Mouse (Mus musculus) liver, embryonic 14.5 days (tissue): ENCODE data around the gene Cav2. TPM values are rescaled to one million over a fixed set of nuclear protein-coding genes. Genes with fewer than 3 reads are reported as not detected.

Experiments
- ATAC-seq: fragments of 200-750 bp; cut with Nextera tagmentation; 2 replicates; pipeline ENCODE4 v1.8.0; 2017; ENCODE audit warnings: moderate number of reproducible peaks, mild to moderate bottlenecking, moderate library complexity; ENCODE audit not compliant: insufficient read depth
- DNase-seq, 3 experiments: peaks; one replicate each; pipeline ENCODE4 v3.0.0-alpha.2; 2012 to 2013; ENCODE audit warnings: low read depth in 3 of 3, low spot score in 3 of 3
- H3K27ac ChIP-seq: fragments of 300-500 bp; sonication (generic); 2 replicates; pipeline ENCODE4 v1.5.1; 2014; ENCODE audit warnings: moderate library complexity, mild to moderate bottlenecking, control low read depth, inconsistent platforms
- H3K27me3 ChIP-seq: fragments of 300-500 bp; sonication (generic); 2 replicates; pipeline ENCODE4 v1.6.1; 2014; ENCODE audit warnings: mild to moderate bottlenecking, low read length, moderate library complexity; ENCODE audit not compliant: control insufficient read depth, insufficient read depth
- H3K36me3 ChIP-seq: fragments of 300-500 bp; sonication (generic); replicated peaks from 2 replicates; pipeline ENCODE4 v1.6.1; 2014; ENCODE audit warnings: low read depth; ENCODE audit not compliant: control insufficient read depth, insufficient read depth
- H3K4me1 ChIP-seq, 2 experiments: fragments of 200-500 bp in 1 of 2; fragments of 300-500 bp in 1 of 2; sonication (generic) in 1 of 2; replicated peaks; 2 replicates each; pipeline ENCODE4 v1.6.1; 2012 to 2014; ENCODE audit warnings: antibody characterized with exemption in 1 of 2, inconsistent platforms in 1 of 2, low read length in 1 of 2; ENCODE audit not compliant: control insufficient read depth in 2 of 2, insufficient read depth in 2 of 2
- H3K4me2 ChIP-seq: fragments of 300-500 bp; sonication (generic); 2 replicates; pipeline ENCODE4 v1.6.1; 2014; ENCODE audit warnings: low read depth, mild to moderate bottlenecking, control low read depth, moderate library complexity
- H3K4me3 ChIP-seq, 2 experiments: fragments of 200-500 bp in 1 of 2; fragments of 300-500 bp in 1 of 2; sonication (generic) in 1 of 2; 2 replicates each; pipeline ENCODE4 v1.5.1; 2012 to 2014; ENCODE audit warnings: low read depth in 2 of 2, low read length in 2 of 2, mild to moderate bottlenecking in 2 of 2, control low read depth in 1 of 2, inconsistent platforms in 1 of 2, moderate library complexity in 1 of 2; ENCODE audit not compliant: insufficient read depth in 1 of 2
- H3K9ac ChIP-seq: fragments of 300-500 bp; sonication (generic); replicated peaks from 2 replicates; pipeline ENCODE4 v1.6.1; 2014; ENCODE audit warnings: mild to moderate bottlenecking, control low read depth, moderate library complexity
- H3K9me3 ChIP-seq: fragments of 300-500 bp; sonication (generic); 2 replicates; pipeline ENCODE4 v1.6.1; 2016; ENCODE audit warnings: low read length, mixed read lengths; ENCODE audit not compliant: control insufficient read depth
- CTCF ChIP-seq: IDR thresholded peaks from 2 replicates; pipeline ENCODE4 v1.5.1; 2016; ENCODE audit warnings: antibody characterized with exemption, low read depth, control low read depth
- EP300 ChIP-seq: IDR thresholded peaks from 2 replicates; pipeline ENCODE4 v1.6.1; 2016; ENCODE audit warnings: antibody characterized with exemption, low read depth
- WGBS: fragments of 180-500 bp; shearing (Covaris S2); extraction: QIAGEN DNeasy Blood & Tissue Kit; methylation state at CpG from one replicate; pipeline ENCODE4 v1.1.7; 2014; ENCODE audit not compliant: insufficient replicate concordance; 5-methylcytosine and 5-hydroxymethylcytosine counted together
- polyA plus RNA-seq, 2 experiments: library from polyadenylated mRNA; depleted of rRNA in 1 of 2; stranded (reverse) in 1 of 2; unstranded in 1 of 2; fragments of >200 nt; fragmentation: Nextera tagmentation in 1 of 2; extraction: Ambion mirVana in 1 of 2; gene quantifications; 2 replicates each; pipeline versions ENCODE4 v1.2.1 to v1.2.3; 2012 to 2014

Cav2 gene
- polyA plus RNA-seq, 2 experiments = 0.87 to 2.6 TPM

DNA sequence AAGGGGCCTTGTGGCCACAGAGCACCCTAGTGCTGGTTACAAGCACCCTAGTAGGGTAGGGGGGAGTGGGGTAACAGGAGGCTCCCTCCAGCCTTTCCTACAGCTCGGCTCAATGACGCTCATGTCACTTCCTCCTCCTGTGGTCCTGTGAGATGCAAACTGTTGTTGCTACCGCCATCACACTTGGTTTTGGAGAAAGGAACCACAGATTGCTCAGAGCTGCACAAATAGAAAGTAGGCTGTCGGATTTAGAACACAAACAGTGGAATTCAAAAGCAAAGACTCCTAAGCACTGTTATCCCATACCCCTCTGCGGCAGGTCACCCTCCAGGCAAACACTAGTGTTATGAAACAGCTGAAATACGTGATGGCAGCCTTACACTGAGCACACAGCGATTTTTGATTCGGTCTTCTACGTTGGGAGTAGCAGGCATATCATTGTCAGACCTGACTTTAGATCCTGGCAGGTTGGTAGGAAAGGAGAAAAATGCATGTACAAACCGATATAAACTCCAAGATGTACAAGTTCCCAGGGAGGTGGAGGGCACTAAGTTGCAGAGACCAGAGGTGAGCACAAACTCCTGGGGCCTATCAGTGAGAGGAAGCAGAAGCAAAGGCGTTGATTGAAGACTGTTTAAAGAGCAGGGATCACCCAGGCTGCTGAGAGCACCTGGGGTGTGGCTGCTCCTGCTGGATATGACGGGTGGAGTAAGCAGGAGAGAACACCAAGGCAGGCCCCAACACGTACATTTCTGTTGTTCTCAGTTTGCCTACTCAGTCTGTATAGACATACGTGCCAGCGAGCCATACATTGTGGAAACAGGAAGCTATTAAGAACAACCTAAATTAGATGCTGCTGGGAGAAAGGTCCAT is 35.5 kb downstream of the Cav2 start:
- H3K4me3 ChIP-seq = no peak overlapping the region
- H3K4me1 ChIP-seq = peaks cover 0 to 2% of the 10 kb centered on the region in 2 experiments; a peak in 1 of 4 replicates
- H3K9me3 ChIP-seq = no peaks in the 10 kb centered on the region
- DNase-seq = no peak
- no peak for ATAC-seq
- WGBS = 43% methylated on average over 15 of the region's 15 CpGs
- no peaks in the 10 kb centered on the region for H3K36me3 ChIP-seq
- no peak overlapping the region for H3K27ac ChIP-seq
- no peak overlapping the region for H3K4me2 ChIP-seq
- no peaks in the 10 kb centered on the region for H3K27me3 ChIP-seq
- TF ChIP-seq EP300 (no peak), CTCF (no peak)
- H3K9ac ChIP-seq = no peak overlapping the region

DNA sequence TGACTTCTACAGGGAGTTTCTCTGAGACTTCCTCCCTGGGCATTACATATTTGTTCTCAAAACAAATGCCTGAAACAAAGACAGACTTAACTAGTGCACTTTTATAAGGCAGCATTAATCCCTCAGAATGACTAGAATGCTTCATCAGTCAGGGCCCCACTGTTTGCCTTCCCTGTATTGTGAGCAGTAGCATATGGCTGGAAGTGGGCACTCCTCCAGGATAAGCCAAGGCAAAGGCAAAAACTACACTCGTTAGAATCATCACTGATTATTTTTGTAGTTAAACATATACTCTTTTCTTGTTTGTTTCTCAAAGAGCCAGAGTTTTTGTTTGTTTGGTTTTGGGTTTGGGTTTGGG is 36.2 kb downstream of the Cav2 start:
- no peaks in the 10 kb centered on the region for H3K36me3 ChIP-seq
- TF ChIP-seq EP300 (no peak), CTCF (no peak)
- no peak for ATAC-seq
- no peak for DNase-seq
- no peak overlapping the region for H3K27ac ChIP-seq
- peaks cover 0 to 2% of the 10 kb centered on the region in 2 experiments; a peak in 1 of 4 replicates for H3K4me1 ChIP-seq
- H3K27me3 ChIP-seq = no peaks in the 10 kb centered on the region
- H3K4me3 ChIP-seq = no peak overlapping the region
- 17% methylated on average over 1 of the region's 1 CpGs for WGBS
- H3K4me2 ChIP-seq = no peak overlapping the region
- H3K9ac ChIP-seq = no peak overlapping the region
- no peaks in the 10 kb centered on the region for H3K9me3 ChIP-seq

DNA sequence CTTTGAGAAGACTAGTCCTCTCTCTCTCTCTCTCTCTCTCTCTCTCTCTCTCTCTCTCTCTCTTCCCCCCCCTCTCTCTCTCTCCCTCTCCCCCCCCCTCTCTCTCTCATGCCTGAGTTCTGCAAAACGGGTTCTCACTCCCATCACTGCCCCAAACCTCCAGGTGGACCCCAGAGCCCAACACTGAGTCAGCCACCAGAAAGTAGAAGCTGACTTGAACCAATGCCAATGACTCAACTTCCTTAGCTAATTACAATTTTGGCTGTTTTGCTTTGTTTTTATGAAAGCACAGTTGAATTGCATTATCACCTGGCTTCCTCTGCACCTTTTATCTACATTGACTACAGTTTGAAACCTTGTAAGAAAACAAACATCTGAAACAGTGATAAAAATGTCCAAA is 37.0 kb downstream of the Cav2 start:
- ATAC-seq = no peak
- no peak overlapping the region for H3K27ac ChIP-seq
- H3K36me3 ChIP-seq = no peaks in the 10 kb centered on the region
- no peak for DNase-seq
- H3K27me3 ChIP-seq = no peaks in the 10 kb centered on the region
- WGBS = 33% methylated on average over 1 of the region's 1 CpGs
- peaks cover 0 to 2% of the 10 kb centered on the region in 2 experiments; a peak in 1 of 4 replicates for H3K4me1 ChIP-seq
- H3K9ac ChIP-seq = no peak overlapping the region
- no peak overlapping the region for H3K4me3 ChIP-seq
- no peak overlapping the region for H3K4me2 ChIP-seq
- no peaks in the 10 kb centered on the region for H3K9me3 ChIP-seq
- no peak for TF ChIP-seq EP300
- TF ChIP-seq CTCF = no peak

GRCm38 (mm10) chr6:17321976-17322375 is 41.0 kb downstream of the Cav2 start:
- H3K9me3 ChIP-seq = no peaks in the 10 kb centered on the region
- no peaks in the 10 kb centered on the region for H3K27me3 ChIP-seq
- DNase-seq (no peak), ATAC-seq (no peak)
- no peak overlapping the region for H3K4me2 ChIP-seq
- peaks cover 0 to 2% of the 10 kb centered on the region in 2 experiments; a peak in 1 of 4 replicates for H3K4me1 ChIP-seq
- no peak overlapping the region for H3K4me3 ChIP-seq
- TF ChIP-seq EP300 = no peak
- TF ChIP-seq CTCF = no peak
- WGBS = 56% methylated on average over 6 of the region's 6 CpGs
- no peak overlapping the region for H3K9ac ChIP-seq
- no peaks in the 10 kb centered on the region for H3K36me3 ChIP-seq
- H3K27ac ChIP-seq = no peak overlapping the region

- whole genome bisulfite sequencing = 56% methylated on average over 11 of the region's 11 CpGs
- Histone ChIP-seq H3K9me3 (no peaks in the 10 kb centered on the region), H3K4me3 (no peak overlapping the region), H3K4me1 (no peaks in the 10 kb centered on the region), H3K27me3 (no peaks in the 10 kb centered on the region), H3K9ac (no peak overlapping the region), H3K27ac (no peak overlapping the region), H3K4me2 (no peak overlapping the region), H3K36me3 (no peaks in the 10 kb centered on the region)
- no peak for ATAC-seq
- no peak for TF ChIP-seq CTCF
- no peak for TF ChIP-seq EP300
- no peak for DNase-seq
Observed at GRCm38 (mm10) chr6:17327216-17327615, 46.2 kb downstream of the Cav2 start.
